Mouse (Mus musculus) CH12.LX (cell line): Measurements from ENCODE around the gene Syt12. TPM values are rescaled to one million over a fixed set of nuclear protein-coding genes. Genes with fewer than 3 reads are reported as not detected.

ENCODE experiments used
- DNase-seq: peaks from one replicate; pipeline ENCODE4 v3.0.0-alpha.2; 2013; ENCODE audit errors: extremely low read depth
- H3K27ac ChIP-seq: 2 replicates; pipeline ENCODE4 v1.5.1; 2012; ENCODE audit warnings: low read depth, mild to moderate bottlenecking, control low read depth, moderate library complexity; ENCODE audit not compliant: insufficient read depth
- H3K27me3 ChIP-seq: replicated peaks from 2 replicates; pipeline ENCODE3; 2012; ENCODE audit warnings: inconsistent platforms
- H3K36me3 ChIP-seq, 2 experiments: replicated peaks in 1 of 2; 2 replicates each; pipeline versions ENCODE3 to v1.6.1; 2012; ENCODE audit warnings: inconsistent platforms in 1 of 2, low read length in 1 of 2, mild to moderate bottlenecking in 1 of 2, mixed read lengths in 1 of 2, moderate library complexity in 1 of 2; ENCODE audit not compliant: control insufficient read depth in 1 of 2, insufficient read depth in 1 of 2
- H3K4me1 ChIP-seq, 2 experiments: 2 replicates each; pipeline ENCODE4 v1.6.1; 2012; ENCODE audit warnings: inconsistent platforms in 1 of 2, moderate library complexity in 1 of 2; ENCODE audit not compliant: insufficient read depth in 2 of 2, control insufficient read depth in 1 of 2
- H3K4me2 ChIP-seq: 2 replicates; pipeline ENCODE4 v1.6.1; 2012; ENCODE audit warnings: low read depth, mild to moderate bottlenecking, control low read depth; ENCODE audit not compliant: poor library complexity, insufficient read depth, severe bottlenecking
- H3K4me3 ChIP-seq, 3 experiments: fragments of 150-350 bp in 1 of 3; sonication (generic) in 1 of 3; replicated peaks in 1 of 3; 2 replicates each; pipeline versions ENCODE3 to v1.5.1; 2011 to 2012; ENCODE audit warnings: low read depth in 2 of 3, low read length in 2 of 3, mild to moderate bottlenecking in 2 of 3, moderate library complexity in 2 of 3, control low read depth in 1 of 3, improper control_type of control experiment in 1 of 3, inconsistent platforms in 1 of 3, mixed read lengths in 1 of 3; ENCODE audit not compliant: poor library complexity in 1 of 3
- H3K79me2 ChIP-seq: replicated peaks from 2 replicates; pipeline ENCODE4 v1.6.1; 2012; ENCODE audit warnings: mild to moderate bottlenecking, moderate library complexity; ENCODE audit not compliant: control insufficient read depth, poor library complexity, insufficient read depth, severe bottlenecking; ENCODE audit errors: extremely low read depth
- H3K9ac ChIP-seq: 2 replicates; pipeline ENCODE4 v1.6.1; 2012; ENCODE audit warnings: low read depth, mild to moderate bottlenecking, control low read depth, moderate library complexity; ENCODE audit not compliant: insufficient read depth
- H3K9me3 ChIP-seq: replicated peaks from 2 replicates; pipeline ENCODE3; 2012; ENCODE audit warnings: low read length, inconsistent platforms, mixed read lengths
- BHLHE40 ChIP-seq: IDR thresholded peaks from 2 replicates; pipeline ENCODE4 v1.6.1; 2011; ENCODE audit warnings: mild to moderate bottlenecking, low read depth, low read length, improper control_type of control experiment
- CHD1 ChIP-seq: IDR thresholded peaks from 2 replicates; pipeline ENCODE4 v1.6.1; 2012; ENCODE audit warnings: low read depth, low read length, improper control_type of control experiment, inconsistent platforms
- CHD2 ChIP-seq: IDR thresholded peaks from 2 replicates; pipeline ENCODE4 v1.6.1; 2011; ENCODE audit warnings: low read length, improper control_type of control experiment
- ELF1 ChIP-seq: IDR thresholded peaks from 2 replicates; pipeline ENCODE4 v1.6.1; 2014; ENCODE audit warnings: low read depth, mild to moderate bottlenecking, inconsistent platforms, low read length, improper control_type of control experiment
- EP300 ChIP-seq: IDR thresholded peaks from 2 replicates; pipeline ENCODE4 v1.6.1; 2011; ENCODE audit warnings: low read length, improper control_type of control experiment
- ETS1 ChIP-seq: conservative IDR thresholded peaks from 2 replicates; pipeline ENCODE4 v1.6.1; 2012; ENCODE audit warnings: low read depth, mild to moderate bottlenecking, inconsistent platforms, low read length, improper control_type of control experiment, moderate library complexity
- GABPA ChIP-seq: IDR thresholded peaks from 2 replicates; pipeline ENCODE4 v1.6.1; 2012; ENCODE audit warnings: low read depth, low read length, improper control_type of control experiment, inconsistent platforms; ENCODE audit not compliant: insufficient replicate concordance
- IRF4 ChIP-seq: IDR thresholded peaks from 2 replicates; pipeline ENCODE4 v1.6.1; 2014; ENCODE audit warnings: low read depth, mild to moderate bottlenecking, inconsistent platforms, low read length, improper control_type of control experiment
- JUN ChIP-seq: IDR thresholded peaks from 2 replicates; pipeline ENCODE4 v1.6.1; 2011; ENCODE audit warnings: low read depth, mild to moderate bottlenecking, low read length, improper control_type of control experiment, moderate library complexity; ENCODE audit not compliant: insufficient read depth
- JUND ChIP-seq: conservative IDR thresholded peaks from 2 replicates; pipeline ENCODE4 v1.6.1; 2011; ENCODE audit warnings: low read depth, low read length, improper control_type of control experiment
- KAT2A ChIP-seq: IDR thresholded peaks from 2 replicates; pipeline ENCODE4 v1.6.1; 2012; ENCODE audit warnings: low read length, improper control_type of control experiment, inconsistent platforms; ENCODE audit not compliant: insufficient replicate concordance
- MAFK ChIP-seq: IDR thresholded peaks from 2 replicates; pipeline ENCODE4 v1.6.1; 2011; ENCODE audit warnings: low read length, improper control_type of control experiment; ENCODE audit not compliant: insufficient replicate concordance
- MAX ChIP-seq: IDR thresholded peaks from 2 replicates; pipeline ENCODE4 v1.6.1; 2011; ENCODE audit warnings: low read length, improper control_type of control experiment
- MAZ ChIP-seq: IDR thresholded peaks from 2 replicates; pipeline ENCODE4 v1.6.1; 2012; ENCODE audit warnings: low read depth, mild to moderate bottlenecking, inconsistent platforms, low read length, improper control_type of control experiment, moderate library complexity
- MEF2A ChIP-seq: IDR thresholded peaks from 2 replicates; pipeline ENCODE4 v1.6.1; 2014; ENCODE audit warnings: low read depth, mild to moderate bottlenecking, inconsistent platforms, low read length, improper control_type of control experiment, borderline replicate concordance
- MXI1 ChIP-seq: IDR thresholded peaks from 2 replicates; pipeline ENCODE4 v1.6.1; 2011; ENCODE audit warnings: mild to moderate bottlenecking, low read depth, low read length, improper control_type of control experiment
- MYC ChIP-seq: IDR thresholded peaks from 2 replicates; pipeline ENCODE4 v1.6.1; 2011; ENCODE audit warnings: low read depth, mild to moderate bottlenecking, improper control_type of control experiment, low read length
- NRF1 ChIP-seq: IDR thresholded peaks from 2 replicates; pipeline ENCODE4 v1.6.1; 2014; ENCODE audit warnings: low read depth, mild to moderate bottlenecking, inconsistent platforms, low read length, improper control_type of control experiment, moderate library complexity
- PAX5 ChIP-seq: IDR thresholded peaks from 2 replicates; pipeline ENCODE4 v1.6.1; 2012; ENCODE audit warnings: low read length, inconsistent platforms, mixed read lengths
- POLR2A ChIP-seq: IDR thresholded peaks from 2 replicates; pipeline ENCODE4 v1.6.1; 2011; ENCODE audit warnings: low read depth, mild to moderate bottlenecking, improper control_type of control experiment, low read length
- POLR2AphosphoS2 ChIP-seq: IDR thresholded peaks from 2 replicates; pipeline ENCODE4 v1.6.1; 2011; ENCODE audit warnings: low read depth, low read length, improper control_type of control experiment
- RAD21 ChIP-seq: IDR thresholded peaks from 2 replicates; pipeline ENCODE4 v1.6.1; 2011; ENCODE audit warnings: low read depth, mild to moderate bottlenecking, low read length, improper control_type of control experiment, moderate library complexity
- RCOR1 ChIP-seq: conservative IDR thresholded peaks from 2 replicates; pipeline ENCODE4 v1.6.1; 2012; ENCODE audit warnings: low read depth, mild to moderate bottlenecking, inconsistent platforms, low read length, improper control_type of control experiment
- SIN3A ChIP-seq: IDR thresholded peaks from 2 replicates; pipeline ENCODE4 v1.6.1; 2012; ENCODE audit warnings: low read length, improper control_type of control experiment, inconsistent platforms
- SMC3 ChIP-seq: IDR thresholded peaks from 2 replicates; pipeline ENCODE4 v1.6.1; 2011; ENCODE audit warnings: low read depth, low read length, improper control_type of control experiment
- TBP ChIP-seq: conservative IDR thresholded peaks from 2 replicates; pipeline ENCODE4 v1.6.1; 2011; ENCODE audit warnings: low read depth, low read length, improper control_type of control experiment
- TCF12 ChIP-seq: IDR thresholded peaks from 2 replicates; pipeline ENCODE4 v1.6.1; 2014; ENCODE audit warnings: low read depth, mild to moderate bottlenecking, inconsistent platforms, low read length, improper control_type of control experiment
- UBTF ChIP-seq: IDR thresholded peaks from 2 replicates; pipeline ENCODE4 v1.6.1; 2012; ENCODE audit warnings: low read depth, mild to moderate bottlenecking, inconsistent platforms, low read length, improper control_type of control experiment, moderate library complexity
- USF1 ChIP-seq: IDR thresholded peaks from 2 replicates; pipeline ENCODE4 v1.6.1; 2014; ENCODE audit warnings: low read depth, mild to moderate bottlenecking, inconsistent platforms, low read length, improper control_type of control experiment
- USF2 ChIP-seq: conservative IDR thresholded peaks from 2 replicates; pipeline ENCODE4 v1.6.1; 2011; ENCODE audit warnings: low read depth, low read length, improper control_type of control experiment
- dilution Hi-C: fragments of 300-500 bp; cut with MboI; formaldehyde crosslinking; loops from 2 replicates; pipeline ENCODE4 v1.14.3; 2020; ENCODE audit warnings: low sequenced_read_pairs; ENCODE audit not compliant: extremely low pct_unique_long_range_greater_than_20kb, extremely low pct_ligation_motif_present
- in situ Hi-C: fragments of 300-500 bp; cut with MboI; formaldehyde crosslinking; loops from 3 replicates; pipeline ENCODE4 v1.14.3; 2019; ENCODE audit warnings: low sequenced_read_pairs, low pct_ligation_motif_present, low pct_unique_long_range_greater_than_20kb, mixed read lengths
- polyA plus RNA-seq: library from polyadenylated mRNA; unstranded; fragments of >175 nt; gene quantifications from 2 replicates; pipeline ENCODE4 v1.2.1, GENCODE M21; 2012; ENCODE audit warnings: low read depth; ENCODE audit not compliant: insufficient read length
- total RNA-seq, 2 experiments: library from RNA; depleted of rRNA; stranded (reverse); fragments of 300-350 nt in 1 of 2; fragments of >200 nt in 1 of 2; gene quantifications; 2 replicates each; pipeline ENCODE4 v1.2.3; 2012 to 2014

Gene Syt12
- total and polyA plus RNA-seq, 3 experiments = 0.17 to 0.50 TPM; not detected in 1

GRCm38 (mm10) chr19:4398959-4399358 is 78.3 kb downstream of the Syt12 start:
- no peaks in the 10 kb centered on the region for H3K27me3 ChIP-seq
- dilution Hi-C loops (no loop called here), in situ Hi-C loops (no loop called here)
- no peak overlapping the region for H3K9ac ChIP-seq
- H3K4me2 ChIP-seq = no peak overlapping the region
- DNase-seq = no peak
- H3K4me3 ChIP-seq = no peak overlapping the region
- no peaks in the 10 kb centered on the region for H3K36me3 ChIP-seq
- TF ChIP-seq MXI1 = no peak
- no peak for TF ChIP-seq BHLHE40
- no peak for TF ChIP-seq UBTF
- no peak for TF ChIP-seq MAX
- no peak for TF ChIP-seq USF2
- no peak for TF ChIP-seq SIN3A
- TF ChIP-seq EP300 = no peak
- no peak for TF ChIP-seq JUND
- TF ChIP-seq PAX5 = no peak
- no peak for TF ChIP-seq CHD2
- TF ChIP-seq JUN = no peak
- TF ChIP-seq RCOR1 = no peak
- no peak for TF ChIP-seq MYC
- TF ChIP-seq KAT2A = no peak
- TF ChIP-seq MAFK = no peak
- TF ChIP-seq RAD21 = no peak
- TF ChIP-seq SMC3 = no peak
- TF ChIP-seq GABPA = no peak
- H3K27ac ChIP-seq = no peak overlapping the region
- peaks cover 0 to 9% of the 10 kb centered on the region in 2 experiments; a peak in 1 of 4 replicates for H3K4me1 ChIP-seq
- H3K9me3 ChIP-seq = peaks cover 10% of the 10 kb centered on the region
- H3K79me2 ChIP-seq = peaks cover 18% of the 10 kb centered on the region

GRCm38 (mm10) chr19:4398630-4398948 is 78.7 kb downstream of the Syt12 start:
- no peak overlapping the region for H3K27ac ChIP-seq
- TF ChIP-seq POLR2A = no peak
- TF ChIP-seq POLR2AphosphoS2 = no peak
- no peak for TF ChIP-seq MYC
- TF ChIP-seq GABPA = no peak
- no peak for TF ChIP-seq RAD21
- no peak for TF ChIP-seq ETS1
- TF ChIP-seq TCF12 = no peak
- TF ChIP-seq SMC3 = no peak
- TF ChIP-seq MAX = no peak
- TF ChIP-seq ELF1 = no peak
- no peak for TF ChIP-seq TBP
- no peak for TF ChIP-seq USF1
- no peak for TF ChIP-seq MEF2A
- TF ChIP-seq EP300 = no peak
- TF ChIP-seq IRF4 = no peak
- TF ChIP-seq CHD1 = no peak
- no peak for TF ChIP-seq MAZ
- TF ChIP-seq JUN = no peak
- TF ChIP-seq NRF1 = no peak
- TF ChIP-seq MAFK = no peak
- TF ChIP-seq, all 38 proteins: peak for 0
- dilution Hi-C loops (no loop called here), in situ Hi-C loops (no loop called here)
- Histone ChIP-seq H3K4me3 (no peak overlapping the region), H3K9ac (no peak overlapping the region), H3K4me2 (no peak overlapping the region), H3K4me1 (peaks cover 0 to 13% of the 10 kb centered on the region in 2 experiments; a peak in 2 of 4 replicates), H3K27me3 (no peaks in the 10 kb centered on the region), H3K79me2 (peaks cover 21% of the 10 kb centered on the region), H3K9me3 (peaks cover 10% of the 10 kb centered on the region), H3K36me3 (no peaks in the 10 kb centered on the region)
- no peak for DNase-seq
